Mouse (Mus musculus) telencephalon, adult 2 months (tissue): Measurements from ENCODE around the gene Tspan8.
"Not testable (repeated sequence)": the region's sequence is repeated elsewhere in the genome, so short reads cannot be mapped to it uniquely, and the experiment has no call there.

Experiments used
- DNase-seq: peaks from one replicate; pipeline ENCODE4 v3.0.0-alpha.2; 2011; ENCODE audit warnings: low read depth, low spot score

The Tspan8 gene

DNA sequence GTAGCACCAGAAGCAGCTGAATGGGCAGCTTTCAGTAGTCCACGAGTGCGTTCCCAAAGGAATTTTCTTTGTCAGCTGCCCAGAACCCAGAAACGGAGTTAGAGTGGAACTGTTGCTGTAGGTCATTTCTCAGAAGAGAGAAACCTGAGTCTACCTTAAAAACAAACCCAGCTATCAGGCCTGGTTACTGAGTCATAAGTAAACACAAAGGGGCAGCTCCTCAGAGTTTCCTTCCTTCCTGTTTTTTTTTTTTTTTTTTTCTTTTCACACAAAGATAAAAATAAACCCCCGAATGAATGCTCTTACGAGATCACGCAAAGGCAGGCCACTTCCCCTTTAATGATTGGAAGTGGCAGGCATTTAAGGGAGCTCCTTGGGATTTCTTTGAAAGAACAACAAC lies at the start of gene Tspan8:
Gene Tspan8 (plus strand): TSS at position 322 of the 400 bp plus-strand sequence.
- no peak for DNase-seq

DNA sequence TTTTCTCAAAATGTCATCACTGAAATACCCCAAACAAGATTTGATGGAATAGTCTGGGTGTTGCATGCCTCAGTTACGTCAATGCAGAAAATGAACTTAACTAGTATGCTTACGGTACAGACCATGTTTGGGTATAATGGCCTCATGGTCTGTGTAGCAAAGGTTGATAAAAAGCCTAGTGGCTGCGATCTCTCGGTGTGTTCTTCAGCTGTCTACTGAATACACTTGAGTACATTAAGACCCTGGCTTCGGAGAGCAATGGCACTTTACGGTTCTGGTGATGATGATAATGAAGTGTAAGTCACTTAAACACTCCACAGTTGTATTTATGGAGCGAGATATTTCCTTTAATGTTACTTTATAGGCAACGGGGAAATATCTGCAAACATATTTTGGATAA lies 46.6 kb upstream of the Tspan8 start:
- DNase-seq, result no peak

DNA sequence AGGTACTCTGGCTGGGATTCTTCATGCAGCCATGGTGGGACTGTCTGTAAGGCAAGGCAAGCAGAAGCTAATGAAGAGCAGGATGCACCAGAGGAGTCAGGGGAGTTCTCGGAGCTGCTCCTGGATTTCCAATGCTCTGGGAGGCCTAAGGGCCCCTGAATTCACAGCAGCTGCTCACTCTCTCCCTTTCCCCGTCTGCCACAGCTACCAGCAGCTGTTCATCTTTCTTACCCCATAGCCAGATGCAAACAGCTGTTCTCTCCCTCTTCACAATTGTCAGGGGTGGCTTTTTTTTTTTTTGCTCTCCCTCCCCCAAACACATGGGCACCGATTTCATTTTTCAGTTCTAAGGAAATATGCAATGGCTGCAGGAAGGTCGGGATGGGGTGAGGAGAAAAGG lies 42.2 kb upstream of the Tspan8 start:
- no peak for DNase-seq

DNA sequence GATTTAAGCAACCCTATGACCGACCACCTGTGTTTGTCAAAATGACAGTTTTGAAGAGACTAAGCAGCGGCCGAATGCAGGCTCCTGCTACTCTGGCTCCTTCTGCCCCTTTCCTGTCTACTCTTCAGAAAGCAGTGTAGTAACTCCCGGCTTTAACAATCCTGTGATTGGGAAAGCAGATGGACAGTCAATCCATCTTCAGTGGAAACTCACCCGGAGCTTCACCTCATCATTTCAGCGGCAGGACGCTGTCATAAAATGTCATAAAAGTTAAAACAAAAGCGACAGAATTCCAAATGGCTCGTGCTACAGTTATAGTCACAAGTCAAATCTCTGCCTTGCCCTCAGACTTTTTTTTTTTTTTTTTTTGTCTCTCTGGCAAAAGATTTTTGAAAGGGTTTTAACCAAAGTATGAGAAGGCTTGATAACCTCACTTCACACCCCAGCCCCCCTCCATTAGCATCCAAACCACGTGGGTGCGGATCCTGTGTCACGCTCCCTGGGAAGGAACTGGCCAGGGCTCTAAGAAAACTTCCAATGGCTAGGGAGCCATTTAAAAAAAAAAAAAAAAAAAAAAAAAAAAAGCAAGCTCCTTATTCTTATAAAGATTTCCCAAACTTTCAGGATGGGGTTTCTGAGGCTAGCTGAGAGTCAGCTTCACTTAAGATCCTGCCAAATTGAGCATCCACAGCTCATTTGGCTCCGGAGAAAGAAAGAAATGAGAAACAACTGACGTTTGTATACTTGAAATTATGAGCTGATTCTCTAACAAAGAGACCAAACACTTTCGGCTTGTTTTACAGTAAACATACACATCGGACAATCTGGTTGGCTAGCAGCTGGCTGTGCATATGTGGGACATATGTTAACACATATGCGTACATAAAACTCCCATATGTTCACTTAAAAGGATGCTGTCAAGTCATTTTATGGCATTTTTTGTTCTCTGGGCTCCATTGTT lies 40.4 kb upstream of the Tspan8 start:
- DNase-seq, result no peak

DNA sequence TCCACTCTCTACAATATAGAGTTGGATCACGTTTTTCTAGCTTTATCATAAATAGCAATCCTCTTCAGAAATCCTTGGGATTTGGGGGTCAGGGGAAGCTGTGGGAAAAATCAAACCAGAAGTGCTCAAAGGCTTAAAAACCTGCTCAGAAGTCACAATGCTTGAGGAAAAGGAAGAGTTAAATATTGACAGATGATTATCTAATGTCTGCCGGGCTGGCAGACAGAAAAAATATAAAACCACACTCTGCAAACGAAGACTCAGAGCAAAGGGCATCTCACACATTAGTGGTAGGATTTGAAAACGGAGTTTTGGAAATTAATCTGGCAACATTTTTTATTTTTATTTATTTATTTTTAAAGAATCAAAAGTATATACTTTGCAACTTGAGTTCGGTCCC lies 39.3 kb upstream of the Tspan8 start:
- DNase-seq, result no peak

DNA sequence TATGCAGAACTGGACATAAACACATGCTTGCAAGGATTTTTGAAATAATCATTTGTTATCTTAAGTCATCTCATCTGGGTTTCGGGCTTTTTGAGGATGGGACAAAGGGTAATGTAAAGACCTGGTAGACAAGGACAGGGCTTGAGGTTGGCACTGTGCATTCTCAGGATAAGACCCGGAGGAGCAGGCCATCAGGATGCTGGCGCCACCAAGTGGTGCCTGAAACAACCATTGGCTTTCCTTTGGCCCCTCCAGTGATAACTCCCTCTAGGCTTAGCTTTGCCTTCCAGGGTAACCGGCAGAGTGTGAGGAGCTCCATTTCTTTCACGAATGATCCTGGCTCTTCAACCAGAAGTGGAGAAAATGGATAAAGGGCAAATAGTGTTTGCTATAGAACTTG lies 38.0 kb upstream of the Tspan8 start:
- no peak for DNase-seq

DNA sequence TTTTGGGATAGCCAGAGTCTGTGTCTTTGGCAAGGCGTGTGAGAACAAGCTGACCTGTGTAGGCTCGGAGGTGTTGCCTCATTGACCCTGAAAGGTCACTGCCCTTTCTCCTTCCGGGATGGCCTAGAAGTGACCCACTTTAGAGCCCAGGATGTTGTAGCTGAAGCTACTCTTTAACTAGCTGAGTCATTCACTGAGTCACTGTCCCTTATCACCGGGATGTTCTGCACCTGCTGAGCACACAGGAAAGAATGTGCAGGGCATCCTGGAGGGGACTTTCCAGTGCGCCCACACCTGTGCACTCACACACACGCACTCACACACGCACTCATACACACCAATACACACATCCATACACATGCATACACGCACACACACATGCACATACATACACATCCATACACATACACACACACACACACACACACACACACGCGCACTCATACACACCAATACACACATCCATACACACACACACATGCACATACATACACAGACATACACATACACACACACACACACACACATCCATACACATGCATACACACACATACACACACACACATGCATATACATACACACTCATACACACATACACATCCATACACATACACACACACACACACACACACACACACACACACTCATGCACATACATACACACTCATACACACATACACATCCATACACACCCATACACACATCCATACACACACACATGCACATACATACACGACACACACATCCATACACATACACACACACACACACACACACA lies 36.2 kb upstream of the Tspan8 start:
- no peak for DNase-seq

DNA sequence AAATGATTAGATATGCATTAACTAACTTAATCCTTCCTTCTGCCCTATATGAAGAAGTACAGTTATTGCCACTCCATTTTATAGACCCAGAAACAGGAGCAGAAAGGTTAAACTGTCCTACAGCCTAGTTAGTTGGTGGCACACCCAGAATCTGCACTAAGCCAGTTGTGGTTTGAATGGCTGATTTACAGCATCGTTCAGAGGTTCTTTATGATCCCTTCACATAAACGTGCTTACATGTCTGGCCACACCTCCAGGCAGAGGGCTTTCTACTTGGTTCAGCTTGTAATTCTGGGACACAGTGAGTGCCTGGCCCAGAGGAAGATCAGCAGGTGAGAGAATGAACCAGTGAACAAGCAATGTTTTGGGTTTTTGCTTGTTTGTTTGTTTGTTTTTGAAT lies 33.4 kb upstream of the Tspan8 start:
- DNase-seq, result no peak

DNA sequence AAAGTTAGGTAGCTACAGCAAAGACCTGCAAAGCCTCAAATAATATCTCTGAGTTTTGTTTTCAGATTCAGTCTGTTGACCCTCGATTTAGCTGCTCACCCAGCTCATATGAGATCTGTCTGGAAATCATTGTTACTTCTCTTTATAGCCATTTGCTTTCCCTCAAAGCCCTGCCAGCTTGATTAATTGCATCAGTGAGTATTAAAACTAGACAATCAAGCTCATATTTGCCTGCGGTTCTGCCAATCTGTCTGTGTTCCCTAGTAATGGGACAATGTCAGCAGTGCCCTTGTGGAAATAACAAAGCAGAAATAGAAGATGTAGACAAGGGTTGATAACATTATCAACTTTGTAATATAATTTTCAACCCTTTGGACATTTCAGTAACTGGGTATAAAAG lies 25.8 kb upstream of the Tspan8 start:
- no peak for DNase-seq

DNA sequence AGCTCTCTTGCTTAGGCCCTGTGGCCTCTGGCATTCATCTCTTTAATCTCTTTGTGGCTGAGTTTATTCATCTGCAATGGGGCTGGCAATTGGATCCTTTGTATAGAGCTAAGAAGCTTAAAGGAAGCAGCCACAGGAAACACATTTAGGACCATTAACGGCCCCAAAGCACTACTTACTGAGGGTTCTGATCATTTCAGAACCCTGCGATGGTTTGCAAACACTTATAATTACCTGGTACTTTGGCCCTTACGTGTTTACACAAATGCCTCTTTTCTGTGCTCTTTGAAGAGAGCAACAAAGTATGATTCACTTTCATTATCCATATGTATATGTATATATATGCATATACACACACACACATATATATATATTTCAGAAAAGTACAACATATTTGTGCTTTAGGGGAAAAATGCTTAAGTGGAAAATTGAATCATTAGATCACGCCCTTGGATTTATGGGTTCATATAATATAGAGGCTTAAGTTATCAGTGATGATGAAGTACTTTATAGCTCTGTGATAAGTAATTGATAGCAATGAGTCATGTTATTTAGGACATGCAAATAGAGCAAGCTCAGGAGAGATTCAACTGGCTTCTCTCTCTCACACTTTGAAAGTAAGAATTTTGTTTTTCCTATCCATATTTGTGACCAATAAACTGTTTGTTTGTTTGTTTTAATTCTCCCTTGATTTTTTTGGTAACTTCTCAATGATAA lies 20.4 kb upstream of the Tspan8 start:
- DNase-seq, result no peak

DNA sequence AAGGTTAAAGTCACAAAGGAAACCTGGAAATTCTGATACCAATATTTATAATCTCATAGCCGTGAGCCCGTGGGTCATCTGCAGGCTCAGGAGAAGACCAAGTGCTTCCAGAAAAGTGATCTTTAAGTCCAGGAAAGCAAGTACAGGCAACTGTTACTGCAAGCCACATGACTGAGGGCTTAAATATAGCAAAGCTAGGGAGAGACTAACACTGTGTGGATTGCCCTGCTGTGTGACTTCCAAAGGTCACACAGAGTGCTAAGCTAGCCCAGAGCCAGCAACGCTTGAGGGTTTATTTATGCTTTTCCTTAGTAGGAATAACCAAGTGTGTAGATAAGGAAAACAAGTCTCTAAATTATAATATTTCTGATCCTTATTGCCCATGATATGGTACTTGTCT lies 15.2 kb upstream of the Tspan8 start:
- DNase-seq, result no peak

DNA sequence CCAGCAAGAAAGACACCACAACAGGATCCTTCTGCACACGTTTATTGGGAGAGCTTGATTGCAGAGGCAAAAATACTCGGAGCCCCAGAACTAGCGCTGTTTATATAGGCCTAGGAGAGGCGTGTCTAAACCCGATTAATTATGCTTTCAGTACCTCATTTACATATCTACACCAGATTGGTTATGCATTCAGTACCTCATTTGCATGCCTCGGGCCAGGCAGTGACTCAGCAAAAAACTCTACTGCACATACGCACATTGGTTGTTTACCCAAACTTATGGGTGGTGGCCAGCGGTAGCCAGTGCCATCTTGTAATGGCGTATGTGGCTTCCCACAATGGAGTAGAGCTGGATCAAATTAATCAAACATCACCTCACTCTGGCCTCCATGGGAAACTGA lies 13.6 kb upstream of the Tspan8 start:
- not testable (repeated sequence) for DNase-seq

DNA sequence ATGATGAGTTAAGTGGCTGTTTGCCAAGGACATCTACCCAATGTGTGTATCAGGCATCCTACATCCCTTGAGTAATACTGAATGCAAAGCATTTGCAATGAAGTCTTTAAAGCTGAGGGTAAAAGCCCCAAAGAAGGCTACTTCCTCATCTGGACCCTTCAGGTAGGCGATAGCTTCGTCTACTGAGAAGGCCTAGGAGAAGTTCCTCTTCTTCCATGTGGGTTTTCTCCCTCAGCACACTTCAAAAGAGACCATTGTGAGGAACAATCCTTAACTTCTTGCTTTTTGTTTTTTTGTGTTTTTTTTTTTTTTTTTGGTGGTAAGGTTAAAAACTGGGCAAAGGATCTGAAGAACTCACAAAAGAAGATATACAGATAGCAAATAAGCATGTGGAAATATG lies 12.9 kb upstream of the Tspan8 start:
- DNase-seq, result no peak

DNA sequence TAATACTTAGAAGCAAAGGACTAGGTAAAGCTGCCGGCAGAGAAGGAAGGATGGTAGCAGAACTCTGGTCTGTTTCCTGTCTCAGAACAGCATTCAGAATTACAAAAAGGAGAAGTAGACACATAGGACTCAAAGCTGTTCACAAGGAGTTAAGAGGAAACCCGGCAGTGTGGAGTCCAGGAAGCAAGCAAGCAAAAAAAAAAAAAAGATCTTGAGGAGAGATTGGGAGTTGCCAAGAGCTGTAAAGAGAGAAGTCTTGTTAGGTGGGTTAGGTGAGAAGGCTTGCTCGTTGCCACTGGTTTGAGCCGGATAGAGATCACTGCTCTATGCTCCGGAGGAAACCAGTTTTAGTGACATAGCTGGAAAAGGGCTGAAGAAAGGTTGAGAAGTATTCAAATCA lies 10.6 kb upstream of the Tspan8 start:
- no peak for DNase-seq

DNA sequence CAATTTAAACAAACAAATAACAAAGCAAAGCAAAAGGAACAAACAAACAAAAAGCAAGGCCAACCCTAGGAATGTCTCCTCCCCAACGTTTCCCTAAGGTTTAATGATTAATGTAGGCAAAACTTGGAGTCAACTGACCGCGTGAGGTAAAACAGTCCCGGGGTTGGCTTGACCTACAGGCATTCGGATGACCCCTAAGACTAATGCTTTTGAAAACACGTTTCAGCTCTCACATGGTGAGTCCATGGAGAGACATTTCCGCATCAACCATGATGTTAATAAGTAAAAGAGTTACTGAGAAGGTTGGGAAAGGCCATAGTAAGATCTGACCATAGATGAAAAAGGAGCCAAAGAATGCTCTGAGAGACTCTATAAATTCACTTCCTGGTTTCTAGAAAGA lies 7.5 kb upstream of the Tspan8 start:
- DNase-seq, result no peak

DNA sequence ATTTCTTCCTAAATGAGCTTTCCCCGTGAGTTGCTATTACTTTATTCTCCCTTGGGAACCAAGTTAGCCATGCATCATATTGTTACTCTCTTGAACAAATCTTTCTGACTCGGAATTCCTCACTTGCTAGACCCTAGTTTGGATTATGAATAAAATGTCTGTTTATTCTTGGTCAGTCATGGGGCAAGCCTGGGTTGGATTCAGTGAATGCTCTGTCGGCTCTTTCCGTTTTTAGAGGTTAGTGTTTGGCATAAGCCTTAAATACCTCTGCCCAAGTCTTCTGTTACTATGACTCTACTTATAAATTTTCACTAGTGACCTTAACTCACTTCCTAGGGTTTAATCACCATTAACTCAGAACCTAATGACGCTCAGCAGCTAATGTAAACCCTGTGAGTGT lies 5.1 kb upstream of the Tspan8 start:
- DNase-seq, result no peak

DNA sequence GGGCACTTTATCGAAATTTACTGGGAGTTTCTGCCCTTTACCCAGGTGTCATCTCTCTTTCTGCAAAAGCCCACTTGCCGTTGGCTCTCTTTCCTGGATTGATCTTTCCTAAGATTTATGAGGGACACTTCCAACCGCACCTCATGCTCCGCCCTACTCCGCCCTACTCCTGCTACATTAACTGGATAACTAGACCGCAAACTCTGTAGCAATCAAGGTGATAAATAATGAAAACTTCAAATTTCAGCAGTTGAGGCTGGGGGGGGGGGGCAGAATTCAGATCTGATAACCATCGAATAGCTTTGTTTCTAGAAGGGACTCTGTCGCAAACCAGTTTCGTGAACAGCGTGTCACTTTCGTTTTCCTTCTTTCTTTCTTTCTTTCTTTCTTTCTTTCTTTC lies 1.8 kb upstream of the Tspan8 start:
- no peak for DNase-seq

DNA sequence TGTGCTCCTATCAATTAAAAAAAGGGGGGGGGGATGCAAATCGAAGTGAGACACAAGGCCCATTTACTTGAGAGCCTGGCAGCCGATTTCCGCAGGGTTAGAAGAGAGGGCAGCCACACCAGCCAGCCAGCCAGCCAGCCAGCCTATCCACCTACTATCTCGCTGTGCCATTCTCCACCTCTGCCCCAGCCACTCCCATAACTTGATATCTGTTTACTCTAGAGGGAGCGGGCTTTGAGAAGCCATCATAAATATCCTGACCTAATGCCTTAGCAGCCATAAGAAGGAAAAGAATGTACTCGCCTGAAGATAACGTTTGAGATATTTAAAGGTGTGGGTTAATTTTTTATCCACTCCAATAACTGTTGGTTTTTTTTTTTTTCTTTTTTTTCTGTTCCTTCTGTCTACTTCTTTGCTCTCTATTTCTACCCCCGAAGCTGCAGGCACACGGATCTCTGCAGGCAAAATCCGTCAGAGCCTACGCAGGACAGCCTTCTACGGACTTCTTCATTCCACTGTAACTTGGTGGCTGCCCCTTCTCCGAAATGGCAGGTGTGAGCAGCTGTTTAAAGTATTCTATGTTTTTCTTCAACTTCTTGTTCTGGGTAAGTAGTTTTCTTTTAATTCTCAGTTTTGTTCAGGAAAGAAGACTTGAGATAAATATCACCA lies 558 bp downstream of the Tspan8 start:
- no peak for DNase-seq

DNA sequence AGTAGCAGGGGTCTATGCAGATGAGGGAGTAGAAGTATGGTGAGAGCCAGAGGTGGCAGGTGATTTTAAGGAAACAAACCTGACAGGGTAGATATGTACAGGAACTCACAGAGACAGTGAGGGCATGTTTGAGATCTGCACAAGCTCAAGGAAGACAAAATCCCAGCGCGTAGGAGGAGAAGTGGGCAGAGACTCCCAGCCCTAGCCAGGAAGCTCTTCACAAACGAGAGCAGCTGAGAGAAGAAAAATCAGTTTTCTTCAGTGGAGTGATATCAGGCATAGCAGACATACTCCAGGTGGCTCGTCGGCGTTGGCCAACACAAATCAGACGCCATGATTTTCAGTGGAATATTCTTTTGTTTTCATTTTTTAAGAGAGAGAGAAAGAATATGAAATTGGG lies 8.7 kb downstream of the Tspan8 start:
- peak; percentile 27 for DNase-seq

DNA sequence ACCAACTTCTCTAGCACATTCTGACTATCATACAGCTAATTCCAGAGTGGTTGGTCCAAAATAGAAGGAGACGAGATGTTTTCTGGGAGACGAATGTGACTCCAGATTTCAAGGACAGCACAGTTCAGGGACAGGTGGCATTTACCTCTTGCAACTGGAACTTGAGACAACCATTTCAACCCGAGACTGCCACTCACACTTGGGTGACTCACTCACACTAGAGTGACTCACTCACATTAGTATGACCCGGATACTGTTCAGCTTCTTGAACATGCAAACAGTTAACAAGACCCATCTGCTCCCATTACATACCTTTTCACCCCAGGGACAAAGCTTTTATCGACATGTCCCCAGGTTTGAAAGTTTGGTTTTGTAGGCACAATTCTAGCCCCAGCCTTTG lies 12.2 kb downstream of the Tspan8 start:
- no peak for DNase-seq

DNA sequence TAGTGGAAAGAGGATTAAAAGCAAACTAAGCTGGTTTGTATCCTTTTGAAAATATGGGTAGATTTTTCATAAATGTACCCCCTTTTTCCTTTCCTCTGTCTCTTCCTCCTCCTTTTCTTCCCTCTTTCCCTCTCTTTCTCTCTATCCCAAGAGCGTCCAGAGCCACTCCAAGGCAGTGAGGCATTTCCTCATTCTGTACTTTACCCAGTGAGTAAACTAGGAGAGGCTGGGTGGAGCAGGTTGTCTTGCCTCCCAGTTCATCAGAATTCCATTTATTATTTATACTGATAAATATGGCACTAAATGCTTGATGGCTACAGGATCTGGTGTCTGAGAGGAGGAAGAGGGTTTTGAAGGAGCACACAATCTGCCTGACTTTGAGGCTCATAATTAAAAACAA lies 13.1 kb downstream of the Tspan8 start:
- no peak for DNase-seq

DNA sequence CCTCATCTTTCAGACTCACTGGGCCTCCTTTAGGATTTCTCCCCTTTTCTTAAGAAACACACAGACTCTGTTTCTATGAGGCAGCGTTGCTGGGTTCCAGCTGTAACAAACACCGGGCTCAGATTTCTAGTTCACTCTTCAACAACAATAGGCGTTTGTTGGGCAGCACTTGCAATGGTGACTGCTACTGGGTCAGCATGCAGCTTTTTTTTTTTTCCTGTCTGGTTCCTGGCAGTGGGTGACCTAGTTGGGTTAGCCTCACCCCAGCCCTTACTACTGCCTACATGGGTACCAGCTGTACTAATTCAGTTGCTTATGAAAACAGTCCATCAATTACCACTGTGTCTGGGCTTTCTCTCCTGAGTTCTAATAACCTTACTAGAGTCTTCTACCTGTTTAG lies 14.1 kb downstream of the Tspan8 start:
- no peak for DNase-seq
